Mouse (Mus musculus): ENCODE measurements at regions not wholly inside any gene's neighbourhood (a gene's known extent, or its start where the extent isn't known, plus 50 kb on each side); places are given as distances from the start of the nearest gene placed in this dataset.

DNA sequence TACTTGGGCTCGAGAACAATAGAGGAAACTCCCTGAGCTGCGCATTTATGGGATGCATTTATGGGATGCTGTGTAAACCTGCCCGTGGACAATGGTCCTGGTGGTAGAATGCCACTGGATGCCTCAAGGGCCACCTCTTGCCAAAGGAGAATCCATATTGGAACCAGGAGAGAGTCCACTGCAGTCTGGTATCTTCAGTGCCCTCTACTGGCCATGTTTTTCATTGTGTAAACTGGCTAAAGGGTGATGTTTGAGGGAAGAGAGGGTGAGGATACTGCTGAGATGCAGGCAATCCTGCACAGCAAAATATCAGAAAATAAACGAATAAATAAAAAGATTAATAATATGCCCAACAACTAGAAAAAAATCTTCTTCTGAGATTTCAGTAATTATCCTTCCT lies 333.5 kb downstream of the Gm826 start:
- DNase-seq (ENCODE audit: low spot score): no peak
- no peak overlapping the region for H3K4me2 ChIP-seq (ENCODE audit: low read length)
- H3K4me3 ChIP-seq (ENCODE audit: low read depth, low read length): no peak overlapping the region
- H3K27me3 ChIP-seq (replicated peaks; ENCODE audit: control insufficient read depth, insufficient read depth, low read length): no peaks in the 10 kb centered on the region
- 78% methylated on average over 4 of the region's 4 CpGs for WGBS
- H3K9ac ChIP-seq (ENCODE audit: low read length): no peak overlapping the region
- 0 out of 2 replicates have a peak, but pooled peaks cover 3% of the 10 kb centered on the region for H3K4me1 ChIP-seq (replicated peaks; ENCODE audit: control insufficient read depth, insufficient read depth, low read length)
- H3K27ac ChIP-seq (ENCODE audit: low read depth): no peak overlapping the region
- H3K36me3 ChIP-seq (ENCODE audit: control insufficient read depth, insufficient read depth, low read length): no peaks in the 10 kb centered on the region
- ATAC-seq (replicated peaks; ENCODE audit: low FRiP score, low TSS enrichment, low read depth): no peak
- H3K9me3 ChIP-seq (ENCODE audit: control insufficient read depth, low read length): no peaks in the 10 kb centered on the region

DNA sequence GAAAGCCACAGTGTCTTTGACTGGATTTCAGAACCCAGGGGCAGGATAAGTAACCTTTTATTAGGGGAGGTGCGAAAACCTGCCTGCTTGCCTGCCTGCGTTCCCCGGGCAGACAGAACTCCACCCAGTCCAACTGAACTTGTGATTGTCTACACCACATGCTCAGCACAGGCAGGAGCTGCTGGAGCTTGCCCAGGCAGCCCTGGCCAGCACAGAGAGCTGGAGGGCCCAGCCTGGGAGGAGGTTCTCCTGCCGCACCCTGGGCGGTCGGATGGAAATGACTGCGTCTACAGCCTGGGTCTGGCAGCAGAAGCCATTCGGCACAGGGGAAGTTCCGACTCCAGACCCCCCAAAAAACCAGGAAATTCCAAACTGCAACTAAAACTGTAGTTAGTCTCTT lies 336.6 kb downstream of the Gm826 start:
- 0 out of 2 replicates have a peak, but pooled peaks cover 3% of the 10 kb centered on the region for H3K4me1 ChIP-seq (replicated peaks; ENCODE audit: control insufficient read depth, insufficient read depth, low read length)
- ATAC-seq (replicated peaks; ENCODE audit: low FRiP score, low TSS enrichment, low read depth) (no peak), DNase-seq (ENCODE audit: low spot score) (no peak)
- WGBS: 64% methylated on average over 9 of the region's 9 CpGs
- no peaks in the 10 kb centered on the region for H3K9me3 ChIP-seq (ENCODE audit: control insufficient read depth, low read length)
- H3K4me2 ChIP-seq (ENCODE audit: low read length): no peak overlapping the region
- no peak overlapping the region for H3K9ac ChIP-seq (ENCODE audit: low read length)
- H3K27me3 ChIP-seq (replicated peaks; ENCODE audit: control insufficient read depth, insufficient read depth, low read length): no peaks in the 10 kb centered on the region
- H3K4me3 ChIP-seq (ENCODE audit: low read depth, low read length): no peak overlapping the region
- no peaks in the 10 kb centered on the region for H3K36me3 ChIP-seq (ENCODE audit: control insufficient read depth, insufficient read depth, low read length)
- no peak overlapping the region for H3K27ac ChIP-seq (ENCODE audit: low read depth)

DNA sequence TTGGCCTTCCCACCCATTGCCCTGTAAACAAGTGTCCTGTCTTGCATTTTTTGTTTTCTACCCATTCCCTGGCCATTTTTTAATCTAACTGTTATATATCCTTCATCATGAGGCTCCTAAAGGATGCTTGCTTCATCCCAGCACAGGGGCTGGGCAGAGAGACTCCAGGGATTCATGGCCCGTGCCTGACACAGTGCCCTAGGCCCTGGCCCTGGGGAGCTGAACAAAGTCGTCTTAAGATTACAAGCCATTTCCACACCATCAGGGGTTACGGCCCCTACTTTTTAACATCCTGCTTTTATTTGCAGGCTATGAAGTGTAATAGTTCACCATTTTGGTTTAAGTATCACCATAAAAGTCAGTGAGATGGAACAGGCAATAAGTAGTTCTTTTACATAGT lies 339.5 kb downstream of the Gm826 start:
- Histone ChIP-seq H3K4me3 (ENCODE audit: low read depth, low read length) (no peak overlapping the region), H3K27ac (ENCODE audit: low read depth) (no peak overlapping the region)
- DNase-seq (ENCODE audit: low spot score): no peak

DNA sequence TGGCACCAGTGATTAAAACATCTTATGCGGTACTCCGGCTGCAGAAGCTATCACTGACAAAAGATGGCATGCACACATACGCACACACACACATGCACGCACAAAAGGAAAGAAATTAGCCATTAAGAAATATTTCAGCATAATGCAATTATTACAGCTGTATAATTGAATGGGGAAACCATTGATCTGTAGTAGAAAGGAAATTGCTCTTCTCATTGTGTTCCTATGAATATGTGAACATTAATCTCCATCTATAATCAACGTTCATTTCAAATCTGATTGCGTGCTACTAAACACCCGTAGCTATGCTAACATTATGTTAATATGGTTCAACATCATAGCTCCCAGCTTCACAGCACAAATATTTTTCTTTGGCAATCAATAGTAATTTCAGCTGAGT lies 347.2 kb downstream of the Gm826 start:
- H3K36me3 ChIP-seq (ENCODE audit: control insufficient read depth, insufficient read depth, low read length): no peaks in the 10 kb centered on the region
- H3K4me3 ChIP-seq (ENCODE audit: low read depth, low read length): no peak overlapping the region
- no peaks in the 10 kb centered on the region for H3K4me1 ChIP-seq (replicated peaks; ENCODE audit: control insufficient read depth, insufficient read depth, low read length)
- no peaks in the 10 kb centered on the region for H3K9me3 ChIP-seq (ENCODE audit: control insufficient read depth, low read length)
- H3K27ac ChIP-seq (ENCODE audit: low read depth): no peak overlapping the region
- no peaks in the 10 kb centered on the region for H3K27me3 ChIP-seq (replicated peaks; ENCODE audit: control insufficient read depth, insufficient read depth, low read length)
- ATAC-seq (replicated peaks; ENCODE audit: low FRiP score, low TSS enrichment, low read depth): no peak
- no peak for DNase-seq (ENCODE audit: low spot score)
- H3K9ac ChIP-seq (ENCODE audit: low read length): no peak overlapping the region
- H3K4me2 ChIP-seq (ENCODE audit: low read length): no peak overlapping the region
- 93% methylated on average over 7 of the region's 7 CpGs for WGBS

More for the DNA sequence above, 339.5 kb downstream of the Gm826 start:
- WGBS: 61% methylated on average over 3 of the region's 3 CpGs
- no peak overlapping the region for H3K4me2 ChIP-seq (ENCODE audit: low read length)
- ATAC-seq (replicated peaks; ENCODE audit: low FRiP score, low TSS enrichment, low read depth): no peak
- no peaks in the 10 kb centered on the region for H3K4me1 ChIP-seq (replicated peaks; ENCODE audit: control insufficient read depth, insufficient read depth, low read length)
- no peak overlapping the region for H3K9ac ChIP-seq (ENCODE audit: low read length)
- no peaks in the 10 kb centered on the region for H3K27me3 ChIP-seq (replicated peaks; ENCODE audit: control insufficient read depth, insufficient read depth, low read length)
- no peaks in the 10 kb centered on the region for H3K9me3 ChIP-seq (ENCODE audit: control insufficient read depth, low read length)
- no peaks in the 10 kb centered on the region for H3K36me3 ChIP-seq (ENCODE audit: control insufficient read depth, insufficient read depth, low read length)

DNA sequence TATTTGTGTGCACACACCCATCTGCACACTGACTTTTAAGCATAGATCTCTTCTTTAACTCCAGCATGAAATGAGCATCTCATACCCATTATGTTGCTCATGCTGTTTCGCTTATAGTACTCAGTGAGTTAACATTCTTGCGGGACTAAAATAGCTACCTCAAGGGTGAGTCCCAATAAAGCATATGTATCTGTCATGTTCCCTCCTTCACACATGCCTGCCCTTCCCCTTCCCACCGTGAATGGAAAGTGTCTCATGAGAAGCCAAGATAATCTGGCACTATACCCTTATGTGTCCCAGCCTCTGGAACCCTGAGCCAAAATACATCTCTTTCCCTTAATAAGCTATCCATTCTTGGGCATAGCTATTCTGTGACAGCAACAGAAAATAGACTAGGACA lies 352.3 kb downstream of the Gm826 start:
- DNase-seq (ENCODE audit: low spot score): no peak
- Histone ChIP-seq H3K9me3 (ENCODE audit: control insufficient read depth, low read length) (no peaks in the 10 kb centered on the region), H3K4me1 (replicated peaks; ENCODE audit: control insufficient read depth, insufficient read depth, low read length) (no peaks in the 10 kb centered on the region), H3K4me3 (ENCODE audit: low read depth, low read length) (no peak overlapping the region), H3K4me2 (ENCODE audit: low read length) (no peak overlapping the region), H3K27ac (ENCODE audit: low read depth) (no peak overlapping the region), H3K27me3 (replicated peaks; ENCODE audit: control insufficient read depth, insufficient read depth, low read length) (no peaks in the 10 kb centered on the region), H3K36me3 (ENCODE audit: control insufficient read depth, insufficient read depth, low read length) (no peaks in the 10 kb centered on the region), H3K9ac (ENCODE audit: low read length) (no peak overlapping the region)
- no peak for ATAC-seq (replicated peaks; ENCODE audit: low FRiP score, low TSS enrichment, low read depth)
- WGBS: 86% methylated on average over 3 of the region's 3 CpGs

DNA sequence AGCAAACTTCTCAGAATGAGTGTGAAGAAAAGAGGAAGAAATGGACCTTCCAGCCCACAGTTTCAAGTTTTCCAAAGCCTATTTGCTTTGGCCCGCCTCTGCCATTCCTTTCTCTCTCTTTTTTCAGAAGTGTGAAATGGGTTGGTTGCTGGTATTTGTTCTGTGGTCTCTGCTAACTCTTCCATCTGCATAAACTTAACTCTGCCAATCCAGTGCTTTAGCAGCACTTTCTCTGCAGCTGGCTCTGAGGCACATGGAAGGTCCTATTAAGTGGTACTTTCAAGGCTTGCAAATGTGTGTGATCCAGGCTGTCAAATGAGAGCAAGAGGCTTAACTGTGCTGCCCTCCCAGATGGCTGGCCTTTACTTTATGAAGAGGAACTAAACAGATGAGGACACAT lies 383.6 kb downstream of the Gm826 start:
- Histone ChIP-seq H3K27ac (ENCODE audit: low read depth) (no peak overlapping the region), H3K9ac (ENCODE audit: low read length) (no peak overlapping the region), H3K4me1 (replicated peaks; ENCODE audit: control insufficient read depth, insufficient read depth, low read length) (no peaks in the 10 kb centered on the region), H3K4me2 (ENCODE audit: low read length) (no peak overlapping the region), H3K36me3 (ENCODE audit: control insufficient read depth, insufficient read depth, low read length) (no peaks in the 10 kb centered on the region), H3K27me3 (replicated peaks; ENCODE audit: control insufficient read depth, insufficient read depth, low read length) (no peaks in the 10 kb centered on the region), H3K9me3 (ENCODE audit: control insufficient read depth, low read length) (no peaks in the 10 kb centered on the region), H3K4me3 (ENCODE audit: low read depth, low read length) (no peak overlapping the region)
- 57% methylated on average over 1 of the region's 1 CpGs for WGBS
- ATAC-seq (replicated peaks; ENCODE audit: low FRiP score, low TSS enrichment, low read depth) (no peak), DNase-seq (ENCODE audit: low spot score) (no peak)

DNA sequence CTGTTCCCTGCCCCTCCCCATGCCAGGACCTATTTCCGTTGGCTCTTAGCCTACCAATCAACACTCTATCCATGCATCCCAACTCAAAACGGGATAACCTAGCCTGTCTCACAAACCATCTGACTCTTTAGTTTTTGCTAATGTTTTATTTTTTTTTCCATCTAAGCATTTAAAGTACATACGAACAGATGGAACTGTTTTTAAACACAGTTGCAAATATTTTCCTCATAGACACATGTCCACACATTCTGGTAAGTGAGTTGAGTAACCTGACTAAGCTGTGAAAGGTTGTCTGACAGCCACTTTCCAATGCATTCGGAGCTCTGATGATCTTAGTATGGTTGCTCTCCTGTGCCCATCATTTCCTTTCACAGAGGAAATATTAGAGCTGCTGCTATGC lies 384.9 kb downstream of the Gm826 start:
- no peaks in the 10 kb centered on the region for H3K36me3 ChIP-seq (ENCODE audit: control insufficient read depth, insufficient read depth, low read length)
- ATAC-seq (replicated peaks; ENCODE audit: low FRiP score, low TSS enrichment, low read depth) (no peak), DNase-seq (ENCODE audit: low spot score) (no peak)
- no peak overlapping the region for H3K27ac ChIP-seq (ENCODE audit: low read depth)
- no peak overlapping the region for H3K4me2 ChIP-seq (ENCODE audit: low read length)
- no peaks in the 10 kb centered on the region for H3K9me3 ChIP-seq (ENCODE audit: control insufficient read depth, low read length)
- H3K27me3 ChIP-seq (replicated peaks; ENCODE audit: control insufficient read depth, insufficient read depth, low read length): no peaks in the 10 kb centered on the region
- H3K9ac ChIP-seq (ENCODE audit: low read length): no peak overlapping the region
- no peaks in the 10 kb centered on the region for H3K4me1 ChIP-seq (replicated peaks; ENCODE audit: control insufficient read depth, insufficient read depth, low read length)
- WGBS: 83% methylated on average over 4 of the region's 4 CpGs
- H3K4me3 ChIP-seq (ENCODE audit: low read depth, low read length): no peak overlapping the region

DNA sequence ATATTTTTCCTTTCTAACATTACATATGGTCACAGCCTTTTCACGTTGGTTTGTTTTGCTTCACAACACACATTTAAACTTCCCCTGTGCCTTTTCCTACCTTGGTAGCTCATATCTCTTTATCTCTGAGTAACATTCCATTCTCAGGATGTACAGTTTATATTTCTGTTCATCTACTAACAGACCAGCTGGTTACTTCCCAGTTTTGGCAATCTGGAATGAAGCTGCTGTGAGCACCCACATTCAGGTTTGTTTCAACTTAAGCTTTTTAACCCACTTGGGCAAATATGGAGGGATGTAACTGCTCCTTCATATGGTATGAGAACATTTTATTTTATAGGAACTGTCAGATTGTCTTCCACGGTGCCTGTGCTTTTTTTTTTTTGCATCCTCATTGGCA lies 403.2 kb downstream of the Gm826 start:
- Histone ChIP-seq H3K4me2 (ENCODE audit: low read length) (no peak overlapping the region), H3K36me3 (ENCODE audit: control insufficient read depth, insufficient read depth, low read length) (no peaks in the 10 kb centered on the region), H3K4me3 (ENCODE audit: low read depth, low read length) (no peak overlapping the region), H3K9ac (ENCODE audit: low read length) (no peak overlapping the region), H3K27me3 (replicated peaks; ENCODE audit: control insufficient read depth, insufficient read depth, low read length) (no peaks in the 10 kb centered on the region), H3K4me1 (replicated peaks; ENCODE audit: control insufficient read depth, insufficient read depth, low read length) (no peaks in the 10 kb centered on the region), H3K9me3 (ENCODE audit: control insufficient read depth, low read length) (no peaks in the 10 kb centered on the region), H3K27ac (ENCODE audit: low read depth) (no peak overlapping the region)
- ATAC-seq (replicated peaks; ENCODE audit: low FRiP score, low TSS enrichment, low read depth) (no peak), DNase-seq (ENCODE audit: low spot score) (no peak)
- 72% methylated on average over 2 of the region's 2 CpGs for WGBS

DNA sequence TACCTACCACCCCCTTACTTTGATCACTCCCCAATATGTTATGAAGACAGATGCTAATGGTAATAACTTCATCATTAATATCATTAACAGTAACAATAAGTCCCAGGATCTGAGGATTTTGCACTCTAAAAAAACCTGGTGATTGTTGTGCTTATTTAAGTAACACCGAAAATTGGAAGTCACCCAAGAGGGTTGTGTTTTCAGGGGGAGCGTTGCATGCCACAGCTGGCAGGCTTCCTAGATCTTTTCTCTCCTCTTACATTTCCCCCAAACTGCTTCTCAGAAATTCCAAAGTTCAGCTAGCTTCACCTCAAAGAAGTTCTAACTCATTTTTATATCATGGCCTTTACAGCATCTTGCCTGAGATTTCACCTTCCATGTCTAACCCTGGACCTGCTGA lies 444.3 kb downstream of the Gm826 start:
- ATAC-seq (replicated peaks; ENCODE audit: low FRiP score, low TSS enrichment, low read depth): no peak
- H3K27ac ChIP-seq (ENCODE audit: low read depth): no peak overlapping the region
- no peak overlapping the region for H3K4me2 ChIP-seq (ENCODE audit: low read length)
- H3K27me3 ChIP-seq (replicated peaks; ENCODE audit: control insufficient read depth, insufficient read depth, low read length): no peaks in the 10 kb centered on the region
- 73% methylated on average over 2 of the region's 2 CpGs for WGBS
- no peak overlapping the region for H3K4me3 ChIP-seq (ENCODE audit: low read depth, low read length)
- no peak overlapping the region for H3K9ac ChIP-seq (ENCODE audit: low read length)
- no peaks in the 10 kb centered on the region for H3K9me3 ChIP-seq (ENCODE audit: control insufficient read depth, low read length)
- no peak for DNase-seq (ENCODE audit: low spot score)
- no peaks in the 10 kb centered on the region for H3K4me1 ChIP-seq (replicated peaks; ENCODE audit: control insufficient read depth, insufficient read depth, low read length)
- no peaks in the 10 kb centered on the region for H3K36me3 ChIP-seq (ENCODE audit: control insufficient read depth, insufficient read depth, low read length)

All from intestine, embryonic 14.5 days (tissue).